Mouse (Mus musculus) midbrain, postnatal 0 days (tissue): Measurements from ENCODE around the gene Krtcap2. TPM values are rescaled to one million over a fixed set of nuclear protein-coding genes. Genes with fewer than 3 reads are reported as not detected.

ENCODE experiments used
- ATAC-seq: fragments of 200-750 bp; cut with Nextera tagmentation; 2 replicates; pipeline ENCODE4 v1.8.0; 2017; ENCODE audit warnings: moderate number of reproducible peaks, mild to moderate bottlenecking, moderate TSS enrichment, moderate library complexity; ENCODE audit not compliant: low FRiP score
- DNase-seq: peaks from one replicate; pipeline ENCODE4 v3.0.0-alpha.2; 2015; ENCODE audit warnings: low spot score
- H3K27ac ChIP-seq: fragments of 300-500 bp; sonication (generic); 2 replicates; pipeline ENCODE4 v1.5.1; 2014; ENCODE audit warnings: low read depth, mild to moderate bottlenecking, low read length, mixed read lengths
- H3K27me3 ChIP-seq: fragments of 300-500 bp; sonication (generic); 2 replicates; pipeline ENCODE4 v1.6.1; 2014; ENCODE audit warnings: low read length, control low read depth, mixed read lengths; ENCODE audit not compliant: insufficient read depth
- H3K36me3 ChIP-seq: fragments of 300-500 bp; sonication (generic); 2 replicates; pipeline ENCODE4 v1.6.1; 2014; ENCODE audit warnings: low read length, control low read depth, mixed read lengths; ENCODE audit not compliant: insufficient read depth
- H3K4me1 ChIP-seq: fragments of 300-500 bp; sonication (generic); 2 replicates; pipeline ENCODE4 v1.6.1; 2014; ENCODE audit warnings: mild to moderate bottlenecking, control low read depth, antibody characterized with exemption, low read length, mixed read lengths; ENCODE audit not compliant: insufficient read depth
- H3K4me2 ChIP-seq: fragments of 300-500 bp; sonication (generic); 2 replicates; pipeline ENCODE4 v1.6.1; 2014; ENCODE audit warnings: low read depth, mild to moderate bottlenecking, low read length, mixed read lengths; ENCODE audit not compliant: poor library complexity, severe bottlenecking
- H3K4me3 ChIP-seq: fragments of 300-500 bp; sonication (generic); 2 replicates; pipeline ENCODE4 v1.5.1; 2014; ENCODE audit warnings: low read depth, mild to moderate bottlenecking, low read length, moderate library complexity
- H3K9ac ChIP-seq: fragments of 300-500 bp; sonication (generic); replicated peaks from 2 replicates; pipeline ENCODE4 v1.6.1; 2014; ENCODE audit warnings: mild to moderate bottlenecking, low read length, moderate library complexity, mixed read lengths; ENCODE audit not compliant: poor library complexity, severe bottlenecking
- H3K9me3 ChIP-seq: fragments of 300-500 bp; sonication (generic); 2 replicates; pipeline ENCODE4 v1.6.1; 2016; ENCODE audit warnings: low read length, control low read depth
- CTCF ChIP-seq: IDR thresholded peaks from 2 replicates; pipeline ENCODE4 v1.5.1; 2016; ENCODE audit warnings: antibody characterized with exemption, mild to moderate bottlenecking
- WGBS: fragments of 180-500 bp; shearing (Covaris S2); extraction: QIAGEN DNeasy Blood & Tissue Kit; methylation state at CpG from one replicate; pipeline ENCODE4 v1.1.7; 2014; 5-methylcytosine and 5-hydroxymethylcytosine counted together
- polyA plus RNA-seq: library from polyadenylated mRNA; unstranded; fragments of >200 nt; fragmentation: Nextera tagmentation; extraction: Ambion mirVana; gene quantifications from 2 replicates; pipeline ENCODE4 v1.2.1, GENCODE M21; 2015
- total RNA-seq: library from RNA; depleted of rRNA; stranded (reverse); fragments of >200 nt; gene quantifications from 2 replicates; pipeline ENCODE4 v1.2.3, GENCODE M21; 2014

Krtcap2 gene
- total and polyA plus RNA-seq, 2 experiments from 2014 or later, result 93.9 to 219 TPM

- TF ChIP-seq CTCF, result no peak
These were observed 15.2 kb upstream of the Krtcap2 start for GRCm38 (mm10) chr3:89230561-89230960.

GRCm38 (mm10) chr3:89231345-89231744 is 14.4 kb upstream of the Krtcap2 start:
- no peaks in the 10 kb centered on the region for H3K27me3 ChIP-seq
- peaks cover 38% of the 10 kb centered on the region for H3K36me3 ChIP-seq
- no peak overlapping the region for H3K27ac ChIP-seq
- 76% methylated on average over 7 of the region's 7 CpGs for WGBS
- no peak overlapping the region for H3K9ac ChIP-seq
- H3K4me3 ChIP-seq, result no peak overlapping the region
- ATAC-seq (no peak), DNase-seq (no peak)
- TF ChIP-seq CTCF, result no peak
- H3K9me3 ChIP-seq, result no peaks in the 10 kb centered on the region
- 0 out of 2 replicates have a peak, but pooled peaks cover 7% of the 10 kb centered on the region for H3K4me1 ChIP-seq
- no peak overlapping the region for H3K4me2 ChIP-seq

More at GRCm38 (mm10) chr3:89230561-89230960, 15.2 kb upstream of the Krtcap2 start:
- Histone ChIP-seq H3K9me3 (no peaks in the 10 kb centered on the region), H3K4me2 (no peak overlapping the region), H3K27ac (no peak overlapping the region), H3K4me3 (no peak overlapping the region), H3K4me1 (peaks cover 14% of the 10 kb centered on the region; the same call in 1 of the 2 replicates), H3K36me3 (peaks cover 30% of the 10 kb centered on the region), H3K9ac (no peak overlapping the region), H3K27me3 (no peaks in the 10 kb centered on the region)
- 94% methylated on average over 2 of the region's 2 CpGs for WGBS
- ATAC-seq, result no peak
- no peak for DNase-seq

GRCm38 (mm10) chr3:89231772-89232275 is 13.9 kb upstream of the Krtcap2 start:
- Histone ChIP-seq H3K36me3 (peaks cover 43% of the 10 kb centered on the region), H3K27ac (no peak overlapping the region), H3K4me2 (no peak overlapping the region), H3K9me3 (no peaks in the 10 kb centered on the region), H3K27me3 (no peaks in the 10 kb centered on the region), H3K9ac (no peak overlapping the region), H3K4me3 (no peak overlapping the region), H3K4me1 (0 out of 2 replicates have a peak, but pooled peaks cover 3% of the 10 kb centered on the region)
- TF ChIP-seq CTCF, result no peak
- ATAC-seq, result no peak
- DNase-seq, result no peak
- 74% methylated on average over 16 of the region's 16 CpGs for WGBS

- Histone ChIP-seq H3K4me3 (no peak overlapping the region), H3K9me3 (no peaks in the 10 kb centered on the region), H3K27me3 (no peaks in the 10 kb centered on the region), H3K4me1 (no peaks in the 10 kb centered on the region), H3K36me3 (peaks cover 47% of the 10 kb centered on the region), H3K4me2 (no peak overlapping the region), H3K9ac (no peak overlapping the region), H3K27ac (no peak overlapping the region)
- WGBS, result 80% methylated on average over 6 of the region's 6 CpGs
- no peak for TF ChIP-seq CTCF
- DNase-seq, result no peak
- ATAC-seq, result no peak
These were observed 13.2 kb upstream of the Krtcap2 start for GRCm38 (mm10) chr3:89232614-89233013.

- Histone ChIP-seq H3K27ac (no peak overlapping the region), H3K9ac (no peak overlapping the region), H3K4me3 (no peak overlapping the region), H3K4me1 (no peaks in the 10 kb centered on the region), H3K27me3 (no peaks in the 10 kb centered on the region), H3K4me2 (no peak overlapping the region), H3K36me3 (peaks cover 56% of the 10 kb centered on the region), H3K9me3 (no peaks in the 10 kb centered on the region)
- 79% methylated on average over 14 of the region's 14 CpGs for WGBS
- no peak for TF ChIP-seq CTCF
- ATAC-seq, result no peak
- DNase-seq, result no peak
These were observed 12.1 kb upstream of the Krtcap2 start for GRCm38 (mm10) chr3:89233562-89234110.

GRCm38 (mm10) chr3:89236516-89236915 is 9.2 kb upstream of the Krtcap2 start:
- Histone ChIP-seq H3K27ac (no peak overlapping the region), H3K4me2 (no peak overlapping the region), H3K4me1 (no peaks in the 10 kb centered on the region), H3K36me3 (peaks cover 83% of the 10 kb centered on the region), H3K9ac (no peak overlapping the region), H3K4me3 (no peak overlapping the region), H3K9me3 (no peaks in the 10 kb centered on the region), H3K27me3 (no peaks in the 10 kb centered on the region)
- TF ChIP-seq CTCF, result no peak
- WGBS, result 91% methylated on average over 10 of the region's 10 CpGs
- ATAC-seq, result no peak
- no peak for DNase-seq
